In genomic region chr4:44450881-44451532, GRCm38 (mm10) we compare ENCODE assay signal across 27 mouse cellular contexts.
A peak's percentile ranks its signal among the peaks of the same experiment; 100 is the strongest.
DNase-seq lines count a peak whose midpoint lies in the region; ATAC-seq and TF ChIP-seq lines count a peak whose summit lies in the region.
"Had no signal": no experiment of that assay in that cellular context is flagged by ENCODE, and none has a peak within 500 bp of the region (broad histone marks: within the 10 kb centered on the region; RNA-seq: fewer than 3 reads in every experiment).

No protein-coding gene starts in this region.

- no peaks in the 10 kb centered on the region for H3K36me3 ChIP-seq in heart, adult 2 months (ENCODE audit: control insufficient read depth, insufficient read depth, low read length)
- no peaks in the 10 kb centered on the region for H3K36me3 ChIP-seq in kidney, embryonic 16.5 days (ENCODE audit: insufficient read depth, low read length)
- H3K36me3 ChIP-seq in forebrain, embryonic 15.5 days, result no peaks in the 10 kb centered on the region
- H3K36me3 ChIP-seq: embryonic facial prominence, embryonic 10.5 days; G1E; liver, embryonic 15.5 days; lung, embryonic 15.5 days had no signal

- H3K27me3 ChIP-seq in heart, adult 2 months (ENCODE audit: control insufficient read depth, insufficient read depth, low read length), result no peaks in the 10 kb centered on the region
- no peaks in the 10 kb centered on the region for H3K27me3 ChIP-seq in kidney, embryonic 16.5 days (ENCODE audit: insufficient read depth, low read length)
- H3K27me3 ChIP-seq in forebrain, embryonic 15.5 days, result no peaks in the 10 kb centered on the region
- H3K27me3 ChIP-seq: CH12.LX; liver, embryonic 15.5 days; lung, embryonic 15.5 days had no signal

- WGBS in heart, adult 2 months, result 61% methylated on average over 10 of the region's 10 CpGs
- WGBS in kidney, embryonic 16.5 days, result 33% methylated on average over 10 of the region's 10 CpGs
- 11% methylated on average over 10 of the region's 10 CpGs for WGBS in forebrain, embryonic 15.5 days

- H3K9me3 ChIP-seq in kidney, embryonic 16.5 days (ENCODE audit: low read length), result no peaks in the 10 kb centered on the region
- H3K9me3 ChIP-seq in forebrain, embryonic 15.5 days, result no peaks in the 10 kb centered on the region
- H3K9me3 ChIP-seq: embryonic facial prominence, embryonic 10.5 days; G1E; liver, embryonic 15.5 days; lung, embryonic 15.5 days had no signal

- no peak overlapping the region for H3K27ac ChIP-seq in heart, adult 2 months
- H3K27ac ChIP-seq in kidney, embryonic 16.5 days (ENCODE audit: low read length), result no peak overlapping the region
- no peak overlapping the region for H3K27ac ChIP-seq in forebrain, embryonic 15.5 days (replicated peaks)
- H3K27ac ChIP-seq: embryonic facial prominence, embryonic 10.5 days; liver, embryonic 15.5 days; lung, embryonic 15.5 days had no signal

- TF ChIP-seq POLR2A in heart, adult 2 months (IDR thresholded peaks at IDR 0.05; ENCODE audit: insufficient read depth, low read depth, low read length), result no peak

- peak; percentile 31; the same call in 1 of the 2 replicates for ATAC-seq in kidney, embryonic 16.5 days (ENCODE audit: low FRiP score, low TSS enrichment)
- ATAC-seq in forebrain, embryonic 15.5 days (replicated peaks), result peak; percentile 70; the same call in 1 of the 2 replicates
- ATAC-seq: midbrain, embryonic 16.5 days; Patski had no signal

- no peak for TF ChIP-seq CTCF in heart, adult 2 months (IDR thresholded peaks at IDR 0.05)

- no peak overlapping the region for H3K4me2 ChIP-seq in kidney, embryonic 16.5 days (replicated peaks; ENCODE audit: low read depth, low read length)
- H3K4me2 ChIP-seq in forebrain, embryonic 15.5 days (replicated peaks), result no peak overlapping the region
- H3K4me2 ChIP-seq: liver, embryonic 15.5 days; lung, embryonic 15.5 days had no signal

- H3K4me3 ChIP-seq in heart, adult 2 months, result no peak overlapping the region
- no peak overlapping the region for H3K4me3 ChIP-seq in kidney, embryonic 16.5 days (ENCODE audit: low read length)
- H3K4me3 ChIP-seq in forebrain, embryonic 15.5 days, result no peak overlapping the region
- H3K4me3 ChIP-seq: embryonic facial prominence, embryonic 10.5 days; liver, embryonic 15.5 days; lung, embryonic 15.5 days; megakaryocyte, embryonic 14.5 days; myocyte had no signal

- no peaks in the 10 kb centered on the region for H3K4me1 ChIP-seq in heart, adult 2 months (ENCODE audit: control insufficient read depth, insufficient read depth, low read length)
- 0 out of 2 replicates have a peak, but pooled peaks cover 7% of the 10 kb centered on the region for H3K4me1 ChIP-seq in kidney, embryonic 16.5 days (ENCODE audit: insufficient read depth, low read length)
- peaks cover 17% of the 10 kb centered on the region for H3K4me1 ChIP-seq in forebrain, embryonic 15.5 days
- H3K4me1 ChIP-seq: liver, embryonic 15.5 days; lung, embryonic 15.5 days; megakaryocyte, embryonic 14.5 days had no signal

- H3K79me2 ChIP-seq in heart, adult 2 months (replicated peaks; ENCODE audit: control insufficient read depth, insufficient read depth, low read length), result no peaks in the 10 kb centered on the region

- intact Hi-C loops in heart, adult 2 months (cut with DNase I), result no loop called here

- TF ChIP-seq EP300 in heart, adult 2 months (IDR thresholded peaks at IDR 0.05; ENCODE audit: insufficient read depth, low read depth, low read length), result no peak

- H3K9ac ChIP-seq in heart, adult 2 months (ENCODE audit: low read depth, low read length), result no peak overlapping the region
- H3K9ac ChIP-seq in kidney, embryonic 16.5 days (replicated peaks; ENCODE audit: low read length), result no peak overlapping the region
- no peak overlapping the region for H3K9ac ChIP-seq in forebrain, embryonic 15.5 days (replicated peaks)
- H3K9ac ChIP-seq: liver, embryonic 15.5 days; lung, embryonic 15.5 days had no signal

- DNase-seq in heart, adult 11 months, result peak; percentile 42
- DNase-seq in heart, adult 2 months, result no peak
- no peak for DNase-seq in kidney, postnatal 25 days
- DNase-seq in mesoderm, embryonic 11.5 days (ENCODE audit: low read depth, low spot score), result peak; percentile 21
- no peak for DNase-seq in thymus, postnatal 25 days
- DNase-seq: adrenal gland, postnatal 36 days; cerebellum, adult 11-12 months; cerebellum, postnatal 10 days; gastrocnemius, postnatal 25 days; kidney, adult 11 months; left cerebral cortex, postnatal 4 days; liver; lung, postnatal 36 days; right cerebral cortex, postnatal 25 days; spleen, adult 18-20 months; thymus, postnatal 14 days had no signal

Comparison
In these comparisons a context has a peak if more than half of its experiments do, and no peak if none do; other contexts are left out.
1. DNase-seq: peak in heart, adult 11 months (single experiment) and mesoderm, embryonic 11.5 days (single experiment); none in heart, adult 2 months (0 of 2), kidney, postnatal 25 days (0 of 2) and thymus, postnatal 25 days (single experiment).